Mouse (Mus musculus) T-helper 1 cell (primary cell): ENCODE measurements around the gene Pla2g1b.
"Not testable (repeated sequence)": the region's sequence is repeated elsewhere in the genome, so short reads cannot be mapped to it uniquely, and the experiment has no call there.

Source experiments
- in situ Hi-C: fragments of 300-600 bp; cut with MboI, MseI; formaldehyde crosslinking; loops from one replicate; pipeline ENCODE4 v1.15.1; 2025; ENCODE audit warnings: high pct_unique_total_duplicates

Gene Pla2g1b

DNA sequence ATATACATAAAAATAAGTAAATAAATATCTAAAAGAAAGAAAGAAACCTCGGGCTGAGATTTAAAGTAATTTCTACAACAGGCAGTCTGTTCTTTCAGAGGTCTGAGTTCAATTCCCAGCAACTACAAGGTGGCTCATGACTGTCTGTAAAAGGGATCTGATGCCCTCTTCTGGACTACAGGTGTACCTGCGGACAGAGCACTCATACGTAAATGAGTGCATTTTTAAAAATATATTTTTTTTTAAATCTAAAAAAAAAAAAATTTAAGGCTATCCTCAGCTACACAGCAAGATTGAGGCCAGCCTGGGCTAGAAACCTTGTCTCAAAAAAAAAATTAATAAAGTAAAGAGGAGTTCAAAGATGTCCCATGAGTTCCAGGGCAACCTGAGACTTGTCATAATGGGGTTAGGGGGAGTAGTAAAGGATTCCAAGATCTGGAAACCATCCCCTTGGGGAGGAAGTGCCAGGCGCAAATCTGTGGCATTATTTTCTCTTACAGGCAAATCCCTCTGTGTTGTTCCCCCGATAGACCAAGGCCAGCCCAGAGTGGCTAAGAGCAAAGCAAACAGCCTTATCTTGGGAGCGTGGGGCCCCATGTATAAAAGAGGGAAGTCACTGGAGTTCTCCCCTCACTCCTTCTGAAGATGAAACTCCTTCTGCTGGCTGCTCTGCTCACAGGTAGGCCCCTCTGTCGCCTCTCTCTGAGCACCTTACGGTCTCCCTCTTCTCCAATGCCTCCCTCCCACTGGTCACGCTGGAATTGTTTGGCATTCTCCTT lies at the start of gene Pla2g1b:
Pla2g1b (plus strand) TSS at position 621 of the 779 bp plus-strand sequence.
- in situ Hi-C loops, result no loop called here

DNA sequence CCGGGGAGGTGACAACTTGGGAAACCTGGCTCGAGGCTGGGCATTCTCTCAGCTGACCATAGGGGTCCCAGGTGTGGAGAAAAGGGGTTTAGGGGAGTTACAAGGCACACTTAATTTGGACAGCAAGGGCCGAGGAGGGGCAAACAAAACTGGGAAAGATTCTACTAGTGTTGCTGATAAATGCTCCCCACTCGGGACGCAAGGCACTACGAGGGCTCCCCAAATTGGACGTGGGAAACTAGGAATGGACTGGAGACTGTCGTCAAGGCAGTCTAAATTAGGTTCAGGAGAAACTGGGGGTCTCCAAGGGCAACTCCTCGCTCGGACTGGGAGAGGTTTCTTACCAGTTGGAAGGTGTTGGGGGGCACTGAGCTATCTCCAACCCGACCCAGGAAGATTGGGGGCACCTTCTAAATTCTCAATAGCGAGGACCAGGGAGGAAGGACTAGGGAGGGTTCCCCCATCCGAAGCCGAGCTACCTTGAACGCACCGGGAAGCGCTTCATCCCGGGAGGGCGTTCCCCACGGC lies 37.2 kb upstream of the Pla2g1b start:
- in situ Hi-C loops, result no loop called here

DNA sequence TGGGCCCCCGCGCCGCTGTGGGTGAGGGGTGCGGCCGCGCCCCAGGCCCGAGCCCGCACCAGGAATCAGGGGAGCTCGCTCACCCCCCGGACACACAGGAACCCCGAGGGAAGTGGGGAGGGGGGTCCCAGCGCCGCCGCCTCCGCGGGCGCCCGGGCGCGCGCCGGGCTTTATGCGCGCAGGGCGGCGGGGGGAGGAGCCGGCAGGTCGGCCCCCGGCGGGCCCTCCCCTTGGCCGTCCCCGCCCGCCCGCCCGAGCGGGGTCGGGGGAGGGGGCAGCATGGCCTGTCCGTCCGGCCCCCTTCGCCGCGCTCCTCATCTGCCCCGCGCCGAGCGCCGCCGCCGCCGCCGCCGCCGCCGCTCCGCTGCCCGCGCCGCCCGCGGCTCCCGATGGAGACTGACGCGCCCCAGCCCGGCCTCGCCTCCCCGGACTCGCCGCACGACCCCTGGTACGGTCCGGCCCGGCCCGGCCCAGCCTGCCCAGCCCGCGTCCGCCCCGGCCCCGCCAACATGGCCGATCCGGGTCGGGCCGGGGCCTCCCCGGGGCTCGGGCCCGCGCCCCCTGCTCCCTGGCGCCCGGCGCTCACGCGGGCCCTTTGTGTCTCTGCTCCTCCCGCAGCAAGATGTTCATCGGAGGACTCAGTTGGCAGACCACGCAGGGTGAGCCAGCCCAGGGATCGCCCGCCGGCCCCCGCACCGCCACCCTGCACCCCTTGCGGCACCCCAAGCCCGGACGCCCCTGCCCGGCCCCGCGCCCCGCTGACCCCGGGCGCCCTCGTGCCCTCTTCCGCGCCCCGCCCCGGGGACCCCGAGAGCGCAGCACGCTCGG lies 36.5 kb upstream of the Pla2g1b start, which contains the start of gene Msi1:
Msi1 (plus strand) TSS at position 241 of the 828 bp plus-strand sequence.
- in situ Hi-C loops, result no loop called here

DNA sequence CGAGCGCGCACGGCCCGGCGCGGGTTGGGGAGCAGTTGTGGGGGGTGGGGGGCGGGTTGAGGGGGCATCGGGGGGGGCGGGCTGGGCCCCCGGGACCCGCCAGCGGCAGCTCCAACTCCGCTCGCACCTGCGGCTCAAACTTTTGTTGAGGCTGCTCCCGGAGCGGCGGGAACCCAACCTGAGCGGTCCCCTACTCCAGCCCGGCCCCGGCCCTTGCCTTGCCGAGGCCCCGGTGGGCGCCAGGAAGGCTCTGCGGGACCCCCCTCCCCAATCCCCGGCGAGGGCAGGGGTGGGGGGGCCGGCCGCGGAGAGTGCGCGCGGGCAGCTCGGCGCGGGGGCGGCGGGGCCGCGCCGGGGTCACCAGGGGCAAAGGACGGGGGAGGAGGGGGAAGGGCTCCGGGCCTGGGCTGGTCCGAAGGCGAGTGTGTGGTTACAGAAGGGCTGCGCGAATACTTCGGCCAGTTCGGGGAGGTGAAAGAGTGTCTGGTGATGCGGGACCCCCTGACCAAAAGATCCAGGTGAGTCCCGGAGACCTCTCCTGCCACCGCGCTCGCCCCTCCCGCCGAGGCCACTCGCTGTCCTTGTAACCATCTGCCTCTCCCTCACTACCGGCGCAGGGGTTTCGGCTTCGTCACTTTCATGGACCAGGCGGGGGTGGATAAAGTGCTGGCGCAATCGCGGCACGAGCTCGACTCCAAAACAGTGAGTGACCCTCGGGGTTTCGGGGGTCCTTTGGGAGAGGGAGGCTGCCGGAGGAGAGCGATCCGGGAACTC lies 35.7 kb upstream of the Pla2g1b start:
- in situ Hi-C loops, result no loop called here

DNA sequence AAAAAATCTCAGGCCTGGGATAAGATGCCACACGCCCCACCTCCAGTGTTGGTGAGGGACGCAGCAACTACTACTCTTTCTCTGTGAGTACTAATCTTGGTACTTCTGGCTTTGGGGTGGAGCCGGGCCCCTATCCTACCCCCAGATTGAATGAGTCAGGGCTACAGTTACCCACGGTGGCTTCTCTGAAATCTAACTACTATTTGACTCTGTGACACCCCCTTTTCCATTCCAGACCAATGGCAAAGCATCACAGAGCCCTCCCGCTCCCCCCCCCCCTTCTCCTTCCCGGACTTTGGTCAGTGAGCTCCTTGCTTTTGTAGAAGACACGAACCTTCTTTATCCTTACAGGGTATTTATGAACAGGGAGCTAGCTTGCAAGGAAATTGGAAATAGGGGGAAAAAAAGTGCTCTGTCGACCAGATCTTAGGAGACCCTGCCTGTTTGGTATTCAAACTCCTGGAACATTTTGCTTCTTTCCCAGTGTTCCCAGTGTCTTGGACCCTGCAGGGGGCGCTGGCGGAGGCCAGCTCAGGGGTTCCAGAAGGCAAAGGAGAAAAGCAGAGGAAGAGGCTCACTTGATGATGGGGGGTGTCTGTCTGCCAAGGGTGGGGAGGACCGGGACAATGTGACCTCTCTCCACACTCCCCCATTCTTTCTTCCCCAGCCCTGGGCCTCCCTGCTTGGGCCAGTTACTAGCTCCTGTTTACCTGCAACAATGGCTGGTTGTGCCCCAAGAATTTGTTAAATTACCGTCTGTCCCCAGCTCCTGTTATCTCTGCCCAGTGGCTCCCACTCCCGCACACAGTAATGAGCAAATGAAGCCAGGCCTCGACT lies 34.8 kb upstream of the Pla2g1b start:
- in situ Hi-C loops, result no loop called here

DNA sequence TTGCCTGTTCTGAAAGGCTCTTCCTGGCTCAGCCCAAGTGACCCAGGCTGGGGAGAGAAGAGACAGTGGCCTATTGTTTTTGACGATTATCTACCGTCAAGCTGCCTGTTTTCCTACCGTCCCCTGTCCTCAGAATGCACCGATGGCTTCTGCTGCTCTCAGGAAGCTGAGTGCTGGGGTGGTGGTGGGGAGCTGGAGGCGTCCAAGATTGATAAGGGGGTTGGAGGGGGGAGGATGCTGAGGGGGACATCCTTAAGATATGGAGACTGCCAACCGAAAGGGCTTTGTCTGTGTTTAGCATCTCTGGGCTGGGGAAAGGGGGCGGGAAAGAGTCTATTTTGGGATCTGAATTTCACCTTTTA lies 34.2 kb upstream of the Pla2g1b start:
- in situ Hi-C loops, result no loop called here

DNA sequence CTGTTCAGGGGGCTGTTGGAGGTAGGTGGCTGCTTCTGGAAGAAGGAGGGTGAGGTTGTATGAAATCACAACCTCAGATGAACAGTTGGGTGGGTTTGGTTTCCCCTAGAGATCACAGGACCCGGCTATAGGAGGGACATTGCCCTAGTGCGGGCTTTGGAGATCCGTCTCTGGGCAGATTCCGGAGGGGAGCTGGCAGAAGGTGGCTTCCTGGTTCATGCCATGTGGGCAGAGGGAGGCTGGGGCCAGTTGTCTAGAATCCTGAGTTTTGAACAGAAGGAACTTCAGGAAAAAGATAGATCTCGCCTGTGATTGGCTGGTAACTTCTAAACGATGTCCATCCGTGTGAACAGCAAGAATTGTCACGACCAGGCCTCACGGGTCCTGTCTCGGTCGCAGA lies 33.7 kb upstream of the Pla2g1b start:
- in situ Hi-C loops, result no loop called here

DNA sequence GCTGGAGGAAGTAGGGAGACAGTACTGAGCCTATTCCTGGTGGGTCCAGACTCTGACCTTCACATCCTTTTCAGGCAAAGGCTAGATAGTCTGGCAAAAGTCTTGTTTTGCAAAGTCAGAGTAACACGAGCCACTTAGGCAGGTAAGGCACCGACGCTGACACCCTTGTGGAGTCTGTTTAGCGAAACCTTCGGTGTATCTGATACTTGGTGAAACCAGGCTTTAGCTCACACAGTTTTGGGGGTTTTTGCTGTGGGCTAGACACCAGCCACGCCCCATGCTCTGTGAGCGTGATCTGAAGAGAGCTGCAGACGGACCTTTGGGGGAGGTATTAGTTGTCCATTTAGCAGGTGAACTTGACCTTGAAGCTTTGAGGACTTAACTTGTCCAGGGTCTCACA lies 32.9 kb upstream of the Pla2g1b start:
- in situ Hi-C loops, result no loop called here

DNA sequence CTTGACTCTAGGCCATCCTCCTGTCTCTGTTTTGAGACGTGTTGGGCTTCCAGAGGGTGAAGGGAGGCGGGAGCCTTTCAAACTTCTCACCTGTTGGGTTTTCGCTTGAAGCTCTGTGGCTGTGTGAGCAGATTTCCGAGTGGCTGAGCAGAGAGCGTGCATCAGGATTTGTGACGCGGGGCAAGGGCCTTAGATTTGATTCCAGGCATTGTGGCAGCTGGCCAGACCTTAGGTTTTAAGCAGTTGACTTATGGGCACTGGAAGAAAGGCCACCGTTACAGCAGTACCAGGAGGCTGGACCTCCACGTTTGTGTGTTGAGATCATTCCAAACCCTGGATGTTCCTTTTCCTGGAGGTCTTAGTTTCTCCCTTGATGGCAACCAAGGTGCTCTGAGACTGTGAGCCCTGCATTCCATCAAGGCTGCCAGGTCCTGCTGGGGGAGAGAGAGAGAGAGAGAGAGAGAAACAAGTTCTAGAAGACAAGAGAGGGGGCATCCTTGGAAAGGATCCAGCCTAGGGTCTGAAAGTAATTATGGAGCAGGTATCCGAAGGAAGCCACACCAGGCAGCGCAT lies 31.7 kb upstream of the Pla2g1b start:
- in situ Hi-C loops, result no loop called here

DNA sequence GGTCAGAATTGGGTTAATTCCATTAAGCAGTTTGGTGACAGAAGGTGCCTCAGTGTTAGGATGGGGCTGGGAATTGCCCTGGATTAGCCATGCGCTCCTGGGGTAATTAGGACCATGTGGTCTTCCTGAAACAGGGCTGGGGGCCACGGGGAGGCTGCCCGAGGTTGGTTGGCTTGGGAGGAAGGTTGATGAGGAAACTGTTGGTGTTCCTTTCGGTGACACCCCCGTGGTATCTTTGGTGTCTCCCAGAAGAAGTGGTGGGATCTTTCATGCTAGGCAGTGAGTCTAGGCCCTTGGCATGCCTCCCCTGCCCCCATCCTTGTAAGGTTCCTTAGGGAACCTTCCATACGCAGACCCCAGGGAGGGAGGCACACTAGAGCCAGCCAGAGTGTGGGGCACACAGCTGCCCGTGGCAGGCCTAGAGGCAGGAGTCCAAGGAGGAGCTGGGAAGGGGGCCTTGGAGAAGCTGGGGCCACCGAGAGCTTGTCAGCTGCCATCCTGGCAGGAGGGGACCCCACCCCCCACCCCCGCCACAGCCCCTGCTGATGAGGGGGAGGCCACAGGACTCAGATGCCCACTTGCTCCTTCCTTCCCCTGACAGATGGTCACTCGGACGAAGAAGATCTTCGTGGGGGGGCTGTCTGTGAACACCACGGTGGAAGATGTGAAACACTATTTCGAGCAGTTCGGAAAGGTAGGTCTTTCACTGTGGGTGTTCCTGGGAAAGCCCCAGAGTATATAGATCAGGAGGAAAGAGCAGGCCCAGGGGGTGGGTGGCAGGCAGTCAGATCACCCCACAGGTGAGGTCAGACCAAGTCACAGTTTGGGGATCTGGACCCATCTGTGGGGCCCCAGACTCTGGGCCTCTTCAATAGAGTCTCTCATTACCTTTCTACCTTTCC lies 31.0 kb upstream of the Pla2g1b start:
- in situ Hi-C loops, result no loop called here

DNA sequence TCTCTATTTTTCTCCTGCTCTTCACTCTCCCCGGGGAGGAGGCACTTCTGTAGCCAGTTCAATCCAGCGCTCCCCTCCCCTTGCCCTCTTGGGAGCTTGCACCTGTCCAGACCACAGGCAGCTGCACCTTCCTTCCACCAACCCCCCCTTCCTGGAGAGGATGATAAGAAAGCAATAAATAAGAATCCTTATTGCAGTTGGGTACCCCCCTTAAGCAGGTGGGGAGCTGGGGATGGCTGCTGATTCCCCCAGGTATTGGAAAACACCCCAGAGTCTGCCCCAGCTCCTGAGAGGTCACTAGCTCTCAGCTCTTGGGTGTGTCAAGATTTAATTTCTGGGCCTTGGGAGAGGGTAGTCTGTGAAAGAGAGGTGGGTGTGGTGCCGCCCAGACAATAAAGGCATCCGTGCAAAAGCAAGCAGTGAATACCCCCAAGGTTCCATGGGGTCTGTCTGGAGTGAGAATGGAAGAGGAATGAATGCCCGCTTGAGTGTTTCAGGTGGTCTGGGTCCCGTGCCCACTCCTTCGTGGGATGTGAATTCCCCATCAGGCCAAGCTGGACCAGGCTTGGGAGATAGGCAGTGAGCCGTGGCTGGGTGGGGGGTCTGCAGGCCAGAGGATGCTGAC lies 30.2 kb upstream of the Pla2g1b start:
- in situ Hi-C loops, result no loop called here

DNA sequence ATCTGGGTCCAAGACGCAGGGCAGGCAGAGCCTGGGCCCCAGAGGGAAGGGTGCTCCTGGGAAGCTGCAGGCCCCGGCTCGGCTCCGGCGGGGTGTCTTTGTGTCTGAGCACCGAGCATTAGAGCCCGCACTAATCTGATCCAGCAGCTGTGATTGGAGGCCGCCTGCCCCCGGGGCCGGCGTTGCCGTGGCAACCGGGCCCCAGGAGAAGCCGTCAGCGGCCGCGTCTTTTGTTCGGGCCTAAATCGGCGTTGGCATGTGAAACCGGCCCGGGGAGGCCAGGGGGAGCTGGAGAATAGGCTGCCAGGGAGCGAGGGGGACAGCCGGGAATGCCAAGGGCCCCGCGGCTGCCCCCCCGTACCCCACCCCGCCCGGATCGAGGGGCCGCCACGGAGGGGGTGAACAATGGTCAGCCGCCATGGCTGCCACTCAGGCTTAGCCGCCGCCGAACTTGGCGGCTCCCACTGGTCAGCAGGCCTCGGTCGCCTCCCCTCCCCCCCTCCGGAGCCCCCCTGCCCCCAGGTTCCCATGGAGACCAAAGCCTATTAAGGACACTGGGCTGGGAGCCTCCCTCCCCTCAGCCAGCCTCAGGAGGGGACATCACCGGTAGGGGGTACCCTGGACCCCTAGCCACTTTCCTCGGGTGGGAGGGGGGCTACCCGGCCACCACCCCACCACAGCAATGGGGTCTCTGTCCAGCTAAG lies 29.5 kb upstream of the Pla2g1b start:
- in situ Hi-C loops, result no loop called here

DNA sequence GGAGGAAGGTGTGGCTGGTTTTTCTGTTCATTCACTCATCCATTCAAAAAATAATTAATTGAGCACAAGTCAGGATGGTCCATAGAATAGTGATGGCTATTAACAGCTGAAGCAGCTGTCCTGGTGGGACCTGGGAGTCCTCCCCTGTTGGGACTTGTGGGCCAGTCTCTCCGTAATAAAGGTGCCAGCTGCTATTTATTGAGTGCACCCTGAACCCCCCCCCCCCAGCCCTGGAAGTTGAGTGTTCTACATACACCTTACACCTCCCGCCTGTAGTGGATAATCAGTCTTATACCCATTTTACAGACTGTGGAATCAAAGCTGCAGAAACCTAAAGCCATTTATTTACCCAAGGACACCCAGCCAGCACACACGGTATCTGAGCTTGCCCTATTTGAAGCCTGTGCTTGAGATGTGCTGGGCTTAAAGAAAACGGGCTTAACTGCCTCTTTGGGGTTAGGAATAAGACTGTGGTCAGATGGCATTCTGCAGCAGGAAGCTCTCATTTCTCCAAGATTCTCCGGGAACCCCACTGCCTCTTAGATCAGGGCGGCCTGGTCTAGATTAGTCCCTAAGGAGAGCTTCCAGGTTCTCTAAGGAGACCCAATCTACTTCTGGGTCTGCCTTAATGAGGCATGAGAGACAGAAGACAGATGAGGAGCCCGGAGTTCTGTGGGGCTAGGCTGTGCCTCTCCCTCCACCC lies 28.7 kb upstream of the Pla2g1b start:
- in situ Hi-C loops, result no loop called here

DNA sequence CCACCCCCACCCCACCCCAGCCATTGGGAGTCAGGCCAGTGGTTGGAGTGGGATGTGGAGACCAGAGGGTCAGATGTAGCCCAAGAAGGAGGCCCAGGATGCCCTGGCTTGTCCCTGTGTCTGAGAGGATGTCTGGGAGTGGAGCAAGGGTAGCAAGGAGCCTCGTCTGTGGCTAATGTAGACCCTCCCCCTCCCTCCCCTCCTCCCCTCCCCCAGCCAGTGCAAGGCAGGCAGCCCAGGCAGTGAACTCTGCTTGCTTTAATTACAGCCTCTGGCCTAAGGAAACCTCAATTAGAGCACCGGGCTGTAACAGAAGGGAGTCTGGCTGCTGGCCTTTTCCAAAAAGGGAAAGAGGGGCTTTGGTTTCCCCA lies 28.1 kb upstream of the Pla2g1b start:
- in situ Hi-C loops, result no loop called here

DNA sequence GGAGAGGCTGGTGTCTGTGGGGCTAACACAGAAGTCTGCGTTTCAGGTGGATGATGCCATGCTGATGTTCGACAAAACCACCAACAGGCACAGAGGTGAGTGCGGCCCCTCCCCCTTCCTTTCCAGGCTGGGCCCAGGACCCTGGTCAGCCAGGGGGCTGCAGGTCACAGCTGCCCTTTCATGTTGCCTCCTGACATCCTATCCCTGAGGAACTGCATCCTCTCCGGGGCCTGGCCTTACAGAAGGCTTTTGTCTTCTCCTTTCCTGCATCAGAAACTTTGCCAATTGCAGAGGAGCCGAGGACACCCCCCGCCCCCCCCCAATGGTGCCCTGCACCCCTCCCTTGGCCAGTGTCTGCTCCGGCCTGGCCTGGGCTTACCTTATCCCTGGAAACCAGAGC lies 27.4 kb upstream of the Pla2g1b start:
- in situ Hi-C loops, result no loop called here

DNA sequence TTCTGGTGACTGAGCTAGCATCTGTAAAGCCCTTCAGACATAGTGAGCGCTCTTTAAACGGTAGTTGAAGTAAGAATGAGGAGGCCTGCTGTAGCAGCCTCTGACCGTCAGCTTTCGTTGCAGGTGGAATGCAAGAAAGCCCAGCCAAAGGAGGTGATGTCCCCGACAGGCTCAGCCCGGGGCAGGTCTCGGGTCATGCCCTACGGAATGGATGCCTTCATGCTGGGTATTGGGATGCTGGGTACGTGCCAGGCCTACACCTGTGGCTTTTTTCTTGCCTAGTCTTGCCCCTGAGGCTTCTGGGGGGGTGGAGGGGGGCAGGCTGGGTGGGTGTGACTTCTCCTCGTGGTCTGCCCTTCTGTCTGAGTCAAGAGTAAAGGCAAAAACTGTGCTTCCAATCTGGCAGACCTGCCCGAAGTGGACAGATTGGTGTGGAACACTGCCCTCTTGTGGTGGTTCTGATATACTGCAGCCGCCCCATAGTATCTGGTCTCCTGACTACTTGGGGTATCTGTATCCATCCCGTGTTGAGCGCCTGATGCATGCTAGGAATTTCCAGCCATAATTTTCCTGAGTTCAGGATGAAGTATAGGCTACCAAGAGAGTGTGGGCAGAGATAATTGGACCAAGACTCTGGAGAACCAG lies 24.7 kb upstream of the Pla2g1b start:
- in situ Hi-C loops, result no loop called here

DNA sequence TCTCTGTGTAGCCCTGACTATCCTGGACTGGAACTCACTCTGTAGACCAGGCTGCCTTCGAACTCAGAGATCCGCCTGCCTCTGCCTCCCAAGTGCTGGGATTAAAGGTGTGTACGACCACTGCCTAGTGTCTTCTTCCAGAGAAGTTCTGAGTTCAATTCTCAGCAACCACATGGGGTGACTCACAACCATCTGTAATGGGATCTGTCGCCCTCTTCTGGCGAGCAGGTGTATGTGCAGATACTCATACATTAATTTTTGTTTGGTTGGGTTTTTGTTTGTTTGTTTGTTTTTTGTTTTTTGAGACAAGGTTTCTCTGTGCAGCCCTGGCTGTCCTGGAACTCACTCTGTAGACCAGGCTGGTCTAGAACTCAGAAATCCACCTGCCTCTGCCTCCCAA lies 23.4 kb upstream of the Pla2g1b start:
- in situ Hi-C loops, result not testable (repeated sequence)

DNA sequence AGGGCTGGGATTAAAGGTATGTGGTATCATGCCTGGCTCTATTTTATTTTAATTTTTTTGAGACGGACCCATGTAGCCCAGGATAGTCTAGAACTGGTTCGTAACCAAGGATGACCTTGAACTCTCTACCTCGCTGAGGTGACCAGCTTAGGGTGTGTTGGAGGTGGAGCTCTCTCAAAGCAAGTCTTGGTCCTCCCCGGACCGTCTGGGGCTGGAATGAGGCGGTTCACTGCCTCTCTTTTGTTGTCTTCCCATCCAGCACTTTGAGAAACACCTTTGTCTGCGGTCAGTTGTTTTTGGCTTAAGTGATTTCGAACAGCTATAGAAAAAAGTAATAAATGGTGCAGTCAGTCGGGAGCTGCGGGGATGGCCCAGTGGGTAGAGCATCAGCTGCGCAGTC lies 21.9 kb upstream of the Pla2g1b start:
- in situ Hi-C loops, result no loop called here
